Mouse (Mus musculus): ENCODE measurements around the gene Itpa. TPM values are rescaled to one million over a fixed set of nuclear protein-coding genes. Genes with fewer than 3 reads are reported as not detected.
A peak's percentile ranks its signal among the peaks of the same experiment; 100 is the strongest.

Gene Itpa
- 71.5 and 77.0 TPM in 2 replicates for polyA plus RNA-seq (2014; fragmentation: Nextera tagmentation; extraction: Ambion mirVana)

GRCm38 (mm10) chr2:130667559-130667958 is at the start of gene Itpa:
Gene Itpa, plus strand, starts transcription at chr2:130667610.
- peak within 1 kb of the TSS; percentile 70 to 80 for H3K4me3 ChIP-seq (ENCODE audit: control insufficient read depth in 1 of 2, insufficient read depth in 1 of 2, low read depth in 1 of 2, low read length in 2 of 2)
- H3K4me2 ChIP-seq (ENCODE audit: low read length), result peak within 1 kb of the TSS; percentile 91
- no peaks in the 10 kb centered on the region for H3K27me3 ChIP-seq (ENCODE audit: control insufficient read depth, insufficient read depth, low read length)
- H3K27ac ChIP-seq (replicated peaks in 1 of 2; ENCODE audit: control insufficient read depth in 1 of 2, insufficient read depth in 1 of 2, low read depth in 2 of 2, low read length in 2 of 2), result peak within 1 kb of the TSS; percentile 58 to 82
- H3K9me3 ChIP-seq (ENCODE audit: control insufficient read depth, low read length), result no peaks in the 10 kb centered on the region
- no peak for ATAC-seq (ENCODE audit: insufficient number of reproducible peaks, insufficient read depth, low FRiP score, low read depth)
- H3K36me3 ChIP-seq (ENCODE audit: control insufficient read depth, insufficient read depth, low read length), result peaks cover 20% of the 10 kb centered on the region
- peaks cover 9 to 20% of the 10 kb centered on the region in 2 experiments for H3K4me1 ChIP-seq (ENCODE audit: control insufficient read depth in 2 of 2, insufficient read depth in 2 of 2, low read length in 2 of 2)
- WGBS, result 2% methylated on average over 31 of the region's 31 CpGs
- H3K9ac ChIP-seq (ENCODE audit: low read length), result peak within 1 kb of the TSS; percentile 84

- Histone ChIP-seq H3K36me3 (ENCODE audit: control insufficient read depth, insufficient read depth, low read length) (peaks cover 60% of the 10 kb centered on the region), H3K9me3 (ENCODE audit: control insufficient read depth, low read length) (no peaks in the 10 kb centered on the region), H3K9ac (ENCODE audit: low read length) (no peak overlapping the region), H3K4me3 (ENCODE audit: control insufficient read depth in 1 of 2, insufficient read depth in 1 of 2, low read depth in 1 of 2, low read length in 2 of 2) (no peak overlapping the region), H3K4me2 (ENCODE audit: low read length) (no peak overlapping the region), H3K27me3 (ENCODE audit: control insufficient read depth, insufficient read depth, low read length) (no peaks in the 10 kb centered on the region), H3K4me1 (ENCODE audit: control insufficient read depth in 2 of 2, insufficient read depth in 2 of 2, low read length in 2 of 2) (no peaks in the 10 kb centered on the region), H3K27ac (replicated peaks in 1 of 2; ENCODE audit: control insufficient read depth in 1 of 2, insufficient read depth in 1 of 2, low read depth in 2 of 2, low read length in 2 of 2) (no peak overlapping the region)
- no peak for ATAC-seq (ENCODE audit: insufficient number of reproducible peaks, insufficient read depth, low FRiP score, low read depth)
- 90% methylated on average over 7 of the region's 7 CpGs for WGBS
Measured at GRCm38 (mm10) chr2:130618972-130619371, 48.4 kb upstream of the Itpa start.

GRCm38 (mm10) chr2:130628424-130628823 is 39.0 kb upstream of the Itpa start:
- no peaks in the 10 kb centered on the region for H3K9me3 ChIP-seq (ENCODE audit: control insufficient read depth, low read length)
- WGBS, result 58% methylated on average over 3 of the region's 3 CpGs
- no peak for ATAC-seq (ENCODE audit: insufficient number of reproducible peaks, insufficient read depth, low FRiP score, low read depth)
- peaks cover 3 to 10% of the 10 kb centered on the region in 2 experiments for H3K4me1 ChIP-seq (ENCODE audit: control insufficient read depth in 2 of 2, insufficient read depth in 2 of 2, low read length in 2 of 2)
- H3K36me3 ChIP-seq (ENCODE audit: control insufficient read depth, insufficient read depth, low read length), result peaks cover 30% of the 10 kb centered on the region
- no peak overlapping the region for H3K4me3 ChIP-seq (ENCODE audit: control insufficient read depth in 1 of 2, insufficient read depth in 1 of 2, low read depth in 1 of 2, low read length in 2 of 2)
- no peak overlapping the region for H3K9ac ChIP-seq (ENCODE audit: low read length)
- H3K4me2 ChIP-seq (ENCODE audit: low read length), result peak overlapping the region; percentile 95
- H3K27ac ChIP-seq (replicated peaks in 1 of 2; ENCODE audit: control insufficient read depth in 1 of 2, insufficient read depth in 1 of 2, low read depth in 2 of 2, low read length in 2 of 2), result no peak overlapping the region
- H3K27me3 ChIP-seq (ENCODE audit: control insufficient read depth, insufficient read depth, low read length), result peaks cover 11% of the 10 kb centered on the region

- Histone ChIP-seq H3K27me3 (ENCODE audit: control insufficient read depth, insufficient read depth, low read length) (peaks cover 19% of the 10 kb centered on the region), H3K9me3 (ENCODE audit: control insufficient read depth, low read length) (no peaks in the 10 kb centered on the region), H3K9ac (ENCODE audit: low read length) (peak overlapping the region; percentile 96), H3K4me3 (ENCODE audit: control insufficient read depth in 1 of 2, insufficient read depth in 1 of 2, low read depth in 1 of 2, low read length in 2 of 2) (peak overlapping the region; percentile 93 to 97), H3K36me3 (ENCODE audit: control insufficient read depth, insufficient read depth, low read length) (peaks cover 26% of the 10 kb centered on the region), H3K27ac (replicated peaks in 1 of 2; ENCODE audit: control insufficient read depth in 1 of 2, insufficient read depth in 1 of 2, low read depth in 2 of 2, low read length in 2 of 2) (peak overlapping the region; percentile 8 to 63; a peak in 2 of 4 replicates), H3K4me1 (ENCODE audit: control insufficient read depth in 2 of 2, insufficient read depth in 2 of 2, low read length in 2 of 2) (peaks cover 3 to 10% of the 10 kb centered on the region in 2 experiments), H3K4me2 (ENCODE audit: low read length) (peak overlapping the region; percentile 95)
- whole genome bisulfite sequencing, result 1% methylated on average over 37 of the region's 37 CpGs
- ATAC-seq (ENCODE audit: insufficient number of reproducible peaks, insufficient read depth, low FRiP score, low read depth), result peak; percentile 48
Measured at GRCm38 (mm10) chr2:130629080-130629838, 38.2 kb upstream of the Itpa start.

GRCm38 (mm10) chr2:130629839-130630203 is 37.6 kb upstream of the Itpa start, which contains the start of the genes Fastkd5 and Ubox5:
Gene Fastkd5, minus strand, starts transcription at chr2:130630027.
Gene Ubox5, minus strand, starts transcription at chr2:130630038.
- Histone ChIP-seq H3K4me1 (ENCODE audit: control insufficient read depth in 2 of 2, insufficient read depth in 2 of 2, low read length in 2 of 2) (peaks cover 7 to 15% of the 10 kb centered on the region in 2 experiments), H3K4me2 (ENCODE audit: low read length) (peak within 1 kb of the TSS; percentile 95), H3K27ac (replicated peaks in 1 of 2; ENCODE audit: control insufficient read depth in 1 of 2, insufficient read depth in 1 of 2, low read depth in 2 of 2, low read length in 2 of 2) (peak within 1 kb of the TSS; percentile 14 to 63; a peak in 3 of 4 replicates), H3K4me3 (ENCODE audit: control insufficient read depth in 1 of 2, insufficient read depth in 1 of 2, low read depth in 1 of 2, low read length in 2 of 2) (peak within 1 kb of the TSS; percentile 93 to 97), H3K27me3 (ENCODE audit: control insufficient read depth, insufficient read depth, low read length) (peaks cover 25% of the 10 kb centered on the region), H3K9ac (ENCODE audit: low read length) (peak within 1 kb of the TSS; percentile 96), H3K36me3 (ENCODE audit: control insufficient read depth, insufficient read depth, low read length) (peaks cover 23% of the 10 kb centered on the region), H3K9me3 (ENCODE audit: control insufficient read depth, low read length) (no peaks in the 10 kb centered on the region)
- peak; percentile 72 for ATAC-seq (ENCODE audit: insufficient number of reproducible peaks, insufficient read depth, low FRiP score, low read depth)
- WGBS, result under 1% methylated on average over 25 of the region's 25 CpGs

- Histone ChIP-seq H3K9ac (ENCODE audit: low read length) (no peak overlapping the region), H3K36me3 (ENCODE audit: control insufficient read depth, insufficient read depth, low read length) (peaks cover 4% of the 10 kb centered on the region), H3K27me3 (ENCODE audit: control insufficient read depth, insufficient read depth, low read length) (peaks cover 51% of the 10 kb centered on the region), H3K4me2 (ENCODE audit: low read length) (no peak overlapping the region), H3K4me3 (ENCODE audit: control insufficient read depth in 1 of 2, insufficient read depth in 1 of 2, low read depth in 1 of 2, low read length in 2 of 2) (no peak overlapping the region), H3K27ac (replicated peaks in 1 of 2; ENCODE audit: control insufficient read depth in 1 of 2, insufficient read depth in 1 of 2, low read depth in 2 of 2, low read length in 2 of 2) (no peak overlapping the region), H3K9me3 (ENCODE audit: control insufficient read depth, low read length) (no peaks in the 10 kb centered on the region), H3K4me1 (ENCODE audit: control insufficient read depth in 2 of 2, insufficient read depth in 2 of 2, low read length in 2 of 2) (peaks cover 10 to 28% of the 10 kb centered on the region in 2 experiments)
- ATAC-seq (ENCODE audit: insufficient number of reproducible peaks, insufficient read depth, low FRiP score, low read depth), result no peak
- 88% methylated on average over 1 of the region's 1 CpGs for WGBS
Measured at GRCm38 (mm10) chr2:130632416-130632815, 35.0 kb upstream of the Itpa start.

- Histone ChIP-seq H3K27me3 (ENCODE audit: control insufficient read depth, insufficient read depth, low read length) (peaks cover 57% of the 10 kb centered on the region), H3K9me3 (ENCODE audit: control insufficient read depth, low read length) (no peaks in the 10 kb centered on the region), H3K27ac (replicated peaks in 1 of 2; ENCODE audit: control insufficient read depth in 1 of 2, insufficient read depth in 1 of 2, low read depth in 2 of 2, low read length in 2 of 2) (no peak overlapping the region), H3K4me2 (ENCODE audit: low read length) (no peak overlapping the region), H3K4me1 (ENCODE audit: control insufficient read depth in 2 of 2, insufficient read depth in 2 of 2, low read length in 2 of 2) (peaks cover 10 to 28% of the 10 kb centered on the region in 2 experiments), H3K36me3 (ENCODE audit: control insufficient read depth, insufficient read depth, low read length) (no peaks in the 10 kb centered on the region), H3K4me3 (ENCODE audit: control insufficient read depth in 1 of 2, insufficient read depth in 1 of 2, low read depth in 1 of 2, low read length in 2 of 2) (no peak overlapping the region), H3K9ac (ENCODE audit: low read length) (no peak overlapping the region)
- 58% methylated on average over 5 of the region's 5 CpGs for WGBS
- ATAC-seq (ENCODE audit: insufficient number of reproducible peaks, insufficient read depth, low FRiP score, low read depth), result no peak
Measured at GRCm38 (mm10) chr2:130632887-130633675, 34.3 kb upstream of the Itpa start.

All from heart, embryonic 14.5 days (tissue).